In the genomic region with DNA sequence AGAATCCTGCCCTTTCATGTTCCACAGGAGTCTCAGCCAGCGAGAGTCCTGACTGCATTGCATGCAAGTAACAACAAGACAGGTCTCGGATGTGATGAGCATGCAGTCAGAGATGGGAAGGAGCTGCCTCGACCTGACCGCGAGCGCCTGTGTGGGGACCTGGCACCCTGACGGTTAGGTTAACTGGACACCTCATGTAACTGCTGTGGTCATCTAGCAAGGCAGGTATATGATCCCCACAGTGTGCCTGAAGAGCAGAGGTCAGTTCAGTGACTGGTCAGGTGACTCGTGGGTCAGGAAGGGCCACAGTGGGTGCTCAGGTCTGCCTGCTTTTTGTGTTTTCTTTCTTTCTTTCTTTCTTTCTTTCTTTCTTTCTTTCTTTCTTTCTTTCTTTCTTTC, we compare ENCODE assay signal across 10 mouse cellular contexts. TPM values are rescaled to one million over a fixed set of nuclear protein-coding genes. Genes with fewer than 3 reads are reported as not detected.
DNase-seq lines count a peak whose midpoint lies in the region; ATAC-seq lines count a peak whose summit lies in the region.
"Had no signal": no experiment of that assay in that cellular context is flagged by ENCODE, and none has a peak within 500 bp of the region (broad histone marks: within the 10 kb centered on the region; RNA-seq: fewer than 3 reads in every experiment).

No protein-coding gene starts in this region.

- no peak overlapping the region for H3K4me3 ChIP-seq in forebrain, embryonic 13.5 days
- H3K4me3 ChIP-seq in forebrain, embryonic 11.5 days (ENCODE audit: low read depth, low read length), result no peak overlapping the region
- H3K4me3 ChIP-seq in neural tube, embryonic 15.5 days (replicated peaks), result no peak overlapping the region
- 0 out of 2 replicates have a peak overlapping the region, but pooled peaks have one; percentile 19 for H3K4me3 ChIP-seq in limb, embryonic 10.5 days
- H3K4me3 ChIP-seq: hindbrain, embryonic 15.5 days had no signal

- H3K4me2 ChIP-seq in forebrain, embryonic 13.5 days, result no peak overlapping the region
- no peak overlapping the region for H3K4me2 ChIP-seq in forebrain, embryonic 11.5 days (ENCODE audit: low read depth, low read length, severe bottlenecking)
- H3K4me2 ChIP-seq in neural tube, embryonic 15.5 days, result no peak overlapping the region

- no peak for DNase-seq in forebrain, embryonic 11.5 days (ENCODE audit: low spot score)
- DNase-seq in neural tube, embryonic 10.5 days (ENCODE audit: extremely low spot score, low spot score), result no peak
- DNase-seq in limb, embryonic 10.5 days (ENCODE audit: low spot score), result no peak
- no peak for DNase-seq in ovary, postnatal 10 days (ENCODE audit: low spot score)
- DNase-seq in kidney, adult 11 months, result no peak

- ATAC-seq in forebrain, embryonic 13.5 days, result no peak
- ATAC-seq in forebrain, embryonic 11.5 days (replicated peaks; ENCODE audit: low FRiP score), result no peak
- ATAC-seq in neural tube, embryonic 15.5 days (ENCODE audit: low FRiP score), result no peak
- 0 out of 2 replicates have a peak, but pooled peaks have one; percentile 23 for ATAC-seq in monocyte, adult 5-6 weeks (replicated peaks; ENCODE audit: insufficient number of reproducible peaks, low FRiP score, low TSS enrichment, poor library complexity, severe bottlenecking)

- 56% methylated on average over 8 of the region's 8 CpGs for WGBS in forebrain, embryonic 13.5 days
- WGBS in forebrain, embryonic 11.5 days, result 48% methylated on average over 8 of the region's 8 CpGs
- WGBS in neural tube, embryonic 15.5 days, result 45% methylated on average over 8 of the region's 8 CpGs
- 47% methylated on average over 8 of the region's 8 CpGs for WGBS in limb, embryonic 10.5 days

- H3K9ac ChIP-seq in forebrain, embryonic 13.5 days, result peak overlapping the region; percentile 12; the same call in 1 of the 2 replicates
- no peak overlapping the region for H3K9ac ChIP-seq in forebrain, embryonic 11.5 days (ENCODE audit: low read length)
- H3K9ac ChIP-seq in neural tube, embryonic 15.5 days (replicated peaks), result 0 out of 2 replicates have a peak overlapping the region, but pooled peaks have one; percentile 17
- H3K9ac ChIP-seq: hindbrain, embryonic 15.5 days had no signal

- H3K4me1 ChIP-seq in forebrain, embryonic 13.5 days, result 0 out of 2 replicates have a peak, but pooled peaks cover 3% of the 10 kb centered on the region
- no peaks in the 10 kb centered on the region for H3K4me1 ChIP-seq in forebrain, embryonic 11.5 days (replicated peaks; ENCODE audit: control insufficient read depth, insufficient read depth, low read length)
- 0 out of 2 replicates have a peak, but pooled peaks cover 3% of the 10 kb centered on the region for H3K4me1 ChIP-seq in neural tube, embryonic 15.5 days
- peaks cover 8% of the 10 kb centered on the region; the same call in 1 of the 2 replicates for H3K4me1 ChIP-seq in limb, embryonic 10.5 days

- no peaks in the 10 kb centered on the region for H3K27me3 ChIP-seq in forebrain, embryonic 13.5 days
- H3K27me3 ChIP-seq in forebrain, embryonic 11.5 days (ENCODE audit: control insufficient read depth, insufficient read depth, low read length), result no peaks in the 10 kb centered on the region
- H3K27me3 ChIP-seq in neural tube, embryonic 15.5 days (replicated peaks), result no peaks in the 10 kb centered on the region
- no peaks in the 10 kb centered on the region for H3K27me3 ChIP-seq in limb, embryonic 10.5 days (ENCODE audit: low read depth, poor library complexity, severe bottlenecking)
- H3K27me3 ChIP-seq: hindbrain, embryonic 15.5 days had no signal

- H3K27ac ChIP-seq in forebrain, embryonic 13.5 days, result no peak overlapping the region
- no peak overlapping the region for H3K27ac ChIP-seq in forebrain, embryonic 11.5 days (ENCODE audit: low read depth, low read length)
- H3K27ac ChIP-seq in neural tube, embryonic 15.5 days (replicated peaks), result no peak overlapping the region
- H3K27ac ChIP-seq in limb, embryonic 10.5 days, result no peak overlapping the region
- H3K27ac ChIP-seq: heart, adult 2 months; hindbrain, embryonic 15.5 days had no signal

- no peaks in the 10 kb centered on the region for H3K9me3 ChIP-seq in forebrain, embryonic 13.5 days (replicated peaks)
- no peaks in the 10 kb centered on the region for H3K9me3 ChIP-seq in forebrain, embryonic 11.5 days (ENCODE audit: control insufficient read depth, low read length)
- H3K9me3 ChIP-seq in neural tube, embryonic 15.5 days (replicated peaks), result no peaks in the 10 kb centered on the region
- no peaks in the 10 kb centered on the region for H3K9me3 ChIP-seq in limb, embryonic 10.5 days (replicated peaks)
- H3K9me3 ChIP-seq: hindbrain, embryonic 15.5 days had no signal

- H3K36me3 ChIP-seq in forebrain, embryonic 13.5 days (ENCODE audit: poor library complexity, severe bottlenecking), result peaks cover 11% of the 10 kb centered on the region; the same call in 1 of the 2 replicates
- H3K36me3 ChIP-seq in forebrain, embryonic 11.5 days (ENCODE audit: control insufficient read depth, insufficient read depth, low read length), result no peaks in the 10 kb centered on the region
- H3K36me3 ChIP-seq in neural tube, embryonic 15.5 days, result no peaks in the 10 kb centered on the region; the same call in 1 of the 2 replicates
- peaks cover 19% of the 10 kb centered on the region for H3K36me3 ChIP-seq in limb, embryonic 10.5 days

RNA-seq across cellular contexts. Expression of a gene that starts 6.7 kb away (rescaled TPM):
- polyA plus RNA-seq in forebrain, embryonic 13.5 days (2015; fragmentation: Nextera tagmentation; extraction: Ambion mirVana), result 105 and 119 TPM in 2 replicates
- 75.6 and 94.9 TPM in 2 replicates for polyA plus RNA-seq in forebrain, embryonic 11.5 days (2014; fragmentation: Nextera tagmentation; extraction: Ambion mirVana)
- polyA plus RNA-seq in neural tube, embryonic 15.5 days (2015; fragmentation: Nextera tagmentation; extraction: Ambion mirVana), result 105 and 111 TPM in 2 replicates
- 73.4 and 80.2 TPM in 2 replicates for polyA plus RNA-seq in limb, embryonic 10.5 days (2016; fragmentation: Nextera tagmentation; extraction: Ambion mirVana)
- total RNA-seq in monocyte, adult 5-6 weeks (2017), result 8.8 to 10.1 TPM (median 8.9 TPM) in 3 replicates

RNA-seq across cellular contexts. Expression of a gene that starts 31.2 kb away (rescaled TPM):
- 0.44 and 0.54 TPM in 2 replicates for polyA plus RNA-seq in forebrain, embryonic 13.5 days (2015; fragmentation: Nextera tagmentation; extraction: Ambion mirVana)
- polyA plus RNA-seq in forebrain, embryonic 11.5 days (2014; fragmentation: Nextera tagmentation; extraction: Ambion mirVana), result 0.97 and 1.1 TPM in 2 replicates
- 2.0 and 2.3 TPM in 2 replicates for polyA plus RNA-seq in neural tube, embryonic 15.5 days (2015; fragmentation: Nextera tagmentation; extraction: Ambion mirVana)
- polyA plus RNA-seq in limb, embryonic 10.5 days (2016; fragmentation: Nextera tagmentation; extraction: Ambion mirVana), result 3.2 and 4.1 TPM in 2 replicates
- 0.43 to 2.0 TPM (median 0.57 TPM) in 3 replicates for total RNA-seq in monocyte, adult 5-6 weeks (2017)

RNA-seq across cellular contexts. Expression of a gene that starts 31.3 kb away (rescaled TPM):
- 7.7 and 8.4 TPM in 2 replicates for polyA plus RNA-seq in forebrain, embryonic 13.5 days (2015; fragmentation: Nextera tagmentation; extraction: Ambion mirVana)
- polyA plus RNA-seq in forebrain, embryonic 11.5 days (2014; fragmentation: Nextera tagmentation; extraction: Ambion mirVana), result 11.3 and 11.7 TPM in 2 replicates
- 30.0 and 31.9 TPM in 2 replicates for polyA plus RNA-seq in neural tube, embryonic 15.5 days (2015; fragmentation: Nextera tagmentation; extraction: Ambion mirVana)
- 27.9 and 34.3 TPM in 2 replicates for polyA plus RNA-seq in limb, embryonic 10.5 days (2016; fragmentation: Nextera tagmentation; extraction: Ambion mirVana)
- total RNA-seq in monocyte, adult 5-6 weeks (2017), result 1.4 to 6.3 TPM (median 3.3 TPM) in 3 replicates

RNA-seq across cellular contexts. Expression of a gene that starts 46.3 kb away (rescaled TPM):
- 53.8 and 61.2 TPM in 2 replicates for polyA plus RNA-seq in forebrain, embryonic 13.5 days (2015; fragmentation: Nextera tagmentation; extraction: Ambion mirVana)
- polyA plus RNA-seq in forebrain, embryonic 11.5 days (2014; fragmentation: Nextera tagmentation; extraction: Ambion mirVana), result 40.4 and 47.8 TPM in 2 replicates
- polyA plus RNA-seq in neural tube, embryonic 15.5 days (2015; fragmentation: Nextera tagmentation; extraction: Ambion mirVana), result 79.1 and 79.8 TPM in 2 replicates
- polyA plus RNA-seq in limb, embryonic 10.5 days (2016; fragmentation: Nextera tagmentation; extraction: Ambion mirVana), result 37.1 and 42.1 TPM in 2 replicates
- total RNA-seq in monocyte, adult 5-6 weeks (2017), result 10.3 to 23.0 TPM (median 13.5 TPM) in 3 replicates
